Mouse (Mus musculus): ENCODE measurements at regions not wholly inside any gene's neighbourhood (a gene's known extent, or its start where the extent isn't known, plus 50 kb on each side); places are given as distances from the start of the nearest gene placed in this dataset.

- TF ChIP-seq USF1 (IDR thresholded peaks at IDR 0.05; ENCODE audit: low read depth, low read length) (no peak), CTCF (IDR thresholded peaks at IDR 0.05 in 2 of 3, conservative IDR thresholded peaks at IDR 0.05 in 1 of 3; ENCODE audit: control insufficient read depth in 1 of 3, insufficient read depth in 1 of 3, low read depth in 2 of 3, low read length in 3 of 3, poor library complexity in 1 of 3, severe bottlenecking in 1 of 3) (no peak), MXI1 (IDR thresholded peaks at IDR 0.05; ENCODE audit: low read depth, low read length) (no peak), POLR2AphosphoS2 (IDR thresholded peaks at IDR 0.05; ENCODE audit: low read length) (no peak), NELFE (IDR thresholded peaks at IDR 0.05; ENCODE audit: low read depth, low read length) (no peak)
Observed at GRCm38 (mm10) chr2:46261618-46262017, 1144.4 kb upstream of the Zeb2 start.
